8 mouse cellular contexts compared by ENCODE assay signal in the genomic region with DNA sequence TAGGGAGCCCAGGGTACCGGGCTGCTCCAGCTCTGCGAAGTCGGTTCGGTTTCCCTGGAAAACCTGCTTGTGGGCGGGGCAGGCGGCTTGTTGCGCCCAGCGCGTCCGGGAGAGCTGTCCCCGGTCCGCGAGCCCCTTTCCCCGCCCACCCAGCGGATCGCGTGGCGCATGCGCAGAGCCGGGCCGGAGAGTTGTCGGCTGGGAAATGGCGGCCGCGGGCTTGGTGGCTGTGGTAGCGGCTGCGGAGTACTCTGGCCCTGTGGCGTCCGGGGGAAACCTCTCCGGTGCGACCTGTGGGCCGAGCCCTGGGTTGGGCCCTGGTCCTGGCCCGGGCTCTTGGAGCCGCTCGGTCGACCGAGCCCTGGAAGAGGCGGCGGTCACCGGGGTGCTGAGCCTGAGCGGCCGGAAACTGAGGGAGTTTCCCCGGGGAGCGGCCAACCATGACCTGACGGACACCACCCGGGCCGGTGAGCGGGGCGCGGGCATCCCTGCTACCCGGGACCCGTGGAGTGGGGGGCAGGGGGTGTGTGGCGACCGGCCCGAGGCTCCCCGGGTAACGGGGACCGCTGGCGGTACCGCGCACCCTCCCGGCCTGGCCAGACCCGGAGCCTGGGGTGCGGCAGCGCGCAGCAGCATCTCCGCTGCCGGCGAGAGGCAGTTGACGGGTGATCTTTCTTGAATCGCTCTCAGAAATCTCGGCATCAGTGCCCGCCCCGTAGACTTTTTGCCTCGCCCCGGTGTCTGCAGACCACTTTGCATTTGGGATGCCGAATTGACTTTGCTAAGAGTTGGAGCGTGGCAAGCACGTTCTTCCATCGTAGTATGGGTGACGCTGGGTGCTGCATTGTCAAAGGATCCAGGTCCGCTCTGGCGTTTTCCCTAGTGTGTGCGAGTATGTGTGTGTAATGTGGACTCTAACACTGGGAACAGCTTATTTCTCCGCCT. TPM values are rescaled to one million over a fixed set of nuclear protein-coding genes. Genes with fewer than 3 reads are reported as not detected.
DNase-seq lines count a peak whose midpoint lies in the region; ATAC-seq and TF ChIP-seq lines count a peak whose summit lies in the region.

Lrch3 (plus strand) TSS at position 164 of the 945 bp plus-strand sequence.

- TF ChIP-seq EP300 in lung, postnatal 0 days (IDR thresholded peaks at IDR 0.05): no peak

- peak; percentile 93 for ATAC-seq in frontal cortex, adult (ENCODE audit: low TSS enrichment)
- peak; percentile 96 for ATAC-seq in lung, postnatal 0 days

- H3K27me3 ChIP-seq in hindbrain, embryonic 10.5 days (ENCODE audit: insufficient read depth, poor library complexity, severe bottlenecking): no peaks in the 10 kb centered on the region; the same call in 1 of the 2 replicates
- no peaks in the 10 kb centered on the region for H3K27me3 ChIP-seq in lung, postnatal 0 days (replicated peaks; ENCODE audit: insufficient read depth, low read length)

- H3K36me3 ChIP-seq in hindbrain, embryonic 10.5 days: peaks cover 5% of the 10 kb centered on the region; the same call in 1 of the 2 replicates
- no peaks in the 10 kb centered on the region for H3K36me3 ChIP-seq in lung, postnatal 0 days (ENCODE audit: insufficient read depth, low read length)

- peak within 1 kb of the TSS; percentile 94 for H3K9ac ChIP-seq in lung, postnatal 0 days (replicated peaks; ENCODE audit: low read depth)

- peaks cover 16% of the 10 kb centered on the region for H3K4me1 ChIP-seq in hindbrain, embryonic 10.5 days (replicated peaks)
- no peaks in the 10 kb centered on the region; the same call in 1 of the 2 replicates for H3K4me1 ChIP-seq in lung, postnatal 0 days (ENCODE audit: insufficient read depth, low read depth, low read length)

- H3K9me3 ChIP-seq in hindbrain, embryonic 10.5 days: no peaks in the 10 kb centered on the region
- H3K9me3 ChIP-seq in lung, postnatal 0 days (ENCODE audit: low read length): no peaks in the 10 kb centered on the region

- WGBS in hindbrain, embryonic 10.5 days: under 1% methylated on average over 85 of the region's 85 CpGs
- WGBS in lung, postnatal 0 days: under 1% methylated on average over 77 of the region's 85 CpGs

- H3K4me2 ChIP-seq in lung, postnatal 0 days (replicated peaks; ENCODE audit: low read depth, low read length): peak within 1 kb of the TSS; percentile 68

- no peak for TF ChIP-seq CTCF in lung, postnatal 0 days (IDR thresholded peaks at IDR 0.05)

- peak within 1 kb of the TSS; percentile 99 for H3K4me3 ChIP-seq in hindbrain, embryonic 10.5 days
- H3K4me3 ChIP-seq in lung, postnatal 0 days (ENCODE audit: low read depth, low read length): peak within 1 kb of the TSS; percentile 94

- peak within 1 kb of the TSS; percentile 98 for H3K27ac ChIP-seq in hindbrain, embryonic 10.5 days
- peak within 1 kb of the TSS; percentile 86 for H3K27ac ChIP-seq in lung, postnatal 0 days (ENCODE audit: low read length)

- peak; percentile 55 for DNase-seq in MEL-GATA-1-ER (ENCODE audit: extremely low read depth, low read depth)
- peak; percentile 95 for DNase-seq in cerebellum, adult 8-10 months
- peak; percentile 96 for DNase-seq in hindbrain, embryonic 10.5 days (ENCODE audit: low spot score)
- DNase-seq in layer of hippocampus, adult 9-11 months: peak; percentile 89
- peak; percentile 96 for DNase-seq in lung, postnatal 0 days (ENCODE audit: low spot score)
- DNase-seq in ovary, postnatal 14 days (ENCODE audit: low spot score): peak; percentile 95
- peak; percentile 95 for DNase-seq in thymus, postnatal 14 days

RNA-seq across cellular contexts. Expression of gene Lrch3, which starts in this region (rescaled TPM):
- 30.3 and 33.7 TPM in 2 replicates for polyA plus RNA-seq in hindbrain, embryonic 10.5 days (2016; fragmentation: Nextera tagmentation; extraction: Ambion mirVana)
- polyA plus RNA-seq in lung, postnatal 0 days (2015; fragmentation: Nextera tagmentation; extraction: Ambion mirVana): 15.7 and 17.3 TPM in 2 replicates

Comparison
In these comparisons a context has a peak if more than half of its experiments do, and no peak if none do; other contexts are left out.
1. Peak in every context shown above with its lines: DNase-seq, ATAC-seq, H3K4me3 ChIP-seq and H3K27ac ChIP-seq.